22 mouse cellular contexts compared by ENCODE assay signal in genomic region chr3:148963381-148964044, GRCm38 (mm10).
"Had no signal": no experiment of that assay in that cellular context is flagged by ENCODE, and none has a peak within 500 bp of the region (broad histone marks: within the 10 kb centered on the region; RNA-seq: fewer than 3 reads in every experiment).

No protein-coding gene starts in this region.

- H3K4me2 ChIP-seq: heart, embryonic 11.5 days; heart, embryonic 13.5 days; heart, embryonic 15.5 days; hindbrain, embryonic 13.5 days; hindbrain, embryonic 15.5 days; limb, embryonic 13.5 days; limb, embryonic 15.5 days had no signal

- H3K27ac ChIP-seq: heart, embryonic 13.5 days; heart, embryonic 15.5 days; hindbrain, embryonic 13.5 days; hindbrain, embryonic 15.5 days; hindbrain, postnatal 0 days; limb, embryonic 13.5 days; limb, embryonic 15.5 days; liver, embryonic 14.5 days had no signal

- DNase-seq: forebrain, postnatal 0 days; gastrocnemius, postnatal 14 days; gastrocnemius, postnatal 36 days; heart, adult 18-20 months; heart, postnatal 14 days; heart, postnatal 36 days; kidney, adult 11 months; kidney, postnatal 14 days; kidney, postnatal 36 days; layer of hippocampus, adult 9-11 months; layer of hippocampus, postnatal 36 days; left cerebral cortex, postnatal 4 days had no signal

- H3K9me3 ChIP-seq: heart, embryonic 13.5 days; heart, embryonic 15.5 days; hindbrain, embryonic 13.5 days; hindbrain, embryonic 15.5 days; limb, embryonic 13.5 days; limb, embryonic 15.5 days had no signal

- H3K27me3 ChIP-seq: heart, embryonic 13.5 days; heart, embryonic 15.5 days; hindbrain, embryonic 13.5 days; hindbrain, embryonic 15.5 days; limb, embryonic 13.5 days; limb, embryonic 15.5 days had no signal

- H3K36me3 ChIP-seq: heart, embryonic 13.5 days; heart, embryonic 15.5 days; hindbrain, embryonic 13.5 days; hindbrain, embryonic 15.5 days; limb, embryonic 13.5 days; limb, embryonic 15.5 days had no signal

- H3K9ac ChIP-seq: forebrain, postnatal 0 days; heart, embryonic 13.5 days; heart, embryonic 15.5 days; hindbrain, embryonic 13.5 days; hindbrain, embryonic 15.5 days; limb, embryonic 13.5 days; limb, embryonic 15.5 days; liver, embryonic 14.5 days had no signal

- ATAC-seq: forebrain, postnatal 0 days; hindbrain, postnatal 0 days; intestine, embryonic 16.5 days had no signal

- H3K4me3 ChIP-seq: heart, embryonic 13.5 days; heart, embryonic 15.5 days; hindbrain, embryonic 13.5 days; hindbrain, embryonic 15.5 days; limb, embryonic 13.5 days; limb, embryonic 15.5 days had no signal
